Comparison of ENCODE assay signal across 22 mouse cellular contexts in the genomic region with DNA sequence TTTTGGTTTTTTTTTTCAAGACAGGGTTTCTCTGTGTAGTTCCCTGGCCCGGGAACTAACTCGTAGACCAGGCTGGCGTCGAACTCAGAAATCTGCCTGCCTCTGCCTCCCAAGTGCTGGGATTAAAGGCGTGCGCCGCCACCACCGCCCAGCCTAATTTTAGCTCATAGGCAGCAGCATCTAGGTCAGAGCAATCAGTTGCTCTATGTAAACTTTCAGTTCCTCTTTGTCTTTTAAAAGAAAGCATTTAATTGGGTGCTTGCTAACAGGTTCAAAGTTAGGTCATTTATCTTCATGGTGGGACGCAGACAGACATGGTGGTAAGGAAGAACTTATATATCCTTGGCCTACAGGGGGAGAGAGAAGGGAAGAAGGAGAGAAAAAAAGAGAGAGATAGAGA. TPM values are rescaled to one million over a fixed set of nuclear protein-coding genes. Genes with fewer than 3 reads are reported as not detected.
A peak's percentile ranks its signal among the peaks of the same experiment; 100 is the strongest.
DNase-seq lines count a peak whose midpoint lies in the region; ATAC-seq lines count a peak whose summit lies in the region.
"Had no signal": no experiment of that assay in that cellular context is flagged by ENCODE, and none has a peak within 500 bp of the region (broad histone marks: within the 10 kb centered on the region; RNA-seq: fewer than 3 reads in every experiment).

No protein-coding gene starts in this region.

- 0 out of 2 replicates have a peak, but pooled peaks cover 2% of the 10 kb centered on the region for H3K4me1 ChIP-seq in midbrain, embryonic 11.5 days (ENCODE audit: control insufficient read depth, insufficient read depth, low read length)
- H3K4me1 ChIP-seq in midbrain, embryonic 15.5 days: no peaks in the 10 kb centered on the region
- H3K4me1 ChIP-seq: hindbrain, embryonic 13.5 days had no signal

- H3K36me3 ChIP-seq in midbrain, embryonic 11.5 days (ENCODE audit: control insufficient read depth, insufficient read depth, low read length): 0 out of 2 replicates have a peak, but pooled peaks cover 4% of the 10 kb centered on the region
- H3K36me3 ChIP-seq in midbrain, embryonic 15.5 days (replicated peaks): no peaks in the 10 kb centered on the region
- H3K36me3 ChIP-seq in splenic B cell, adult 2 months (ENCODE audit: control insufficient read depth, insufficient read depth, low read length, poor library complexity, severe bottlenecking): no peaks in the 10 kb centered on the region
- H3K36me3 ChIP-seq: forebrain, embryonic 12.5 days had no signal

- no peak for ATAC-seq in midbrain, embryonic 11.5 days (ENCODE audit: low FRiP score)
- ATAC-seq in midbrain, embryonic 15.5 days (replicated peaks): no peak
- ATAC-seq in megakaryocyte, adult 5-6 weeks (ENCODE audit: poor library complexity, severe bottlenecking): peak; percentile 81
- ATAC-seq: forebrain, embryonic 16.5 days; hindbrain, postnatal 0 days had no signal

- peak; percentile 78 for DNase-seq in midbrain, embryonic 11.5 days (ENCODE audit: low spot score, missing footprints)
- DNase-seq in B cell, adult 2 months: peak; percentile 42 to 52
- peak; percentile 64 for DNase-seq in splenic B cell, adult 2 months (ENCODE audit: low read depth, low spot score)
- no peak for DNase-seq in gastrocnemius, postnatal 14 days
- no peak for DNase-seq in right cerebral cortex, adult 18-20 months
- DNase-seq: adrenal gland, postnatal 10 days; cerebellum, adult 11 months; cerebellum, adult 8-10 months; cerebellum, postnatal 25 days; gastrocnemius, postnatal 10 days; heart, postnatal 10 days; heart, postnatal 4 days had no signal

- intact Hi-C loops in gastrocnemius, postnatal 14 days (cut with DNase I; ENCODE audit: low total_unique reads): no loop called here

- H3K27me3 ChIP-seq in midbrain, embryonic 11.5 days (ENCODE audit: control insufficient read depth, insufficient read depth, low read length): no peaks in the 10 kb centered on the region
- no peaks in the 10 kb centered on the region for H3K27me3 ChIP-seq in midbrain, embryonic 15.5 days (replicated peaks)
- no peaks in the 10 kb centered on the region for H3K27me3 ChIP-seq in splenic B cell, adult 2 months (ENCODE audit: control insufficient read depth, insufficient read depth, low read length, poor library complexity, severe bottlenecking)
- H3K27me3 ChIP-seq: embryonic facial prominence, embryonic 13.5 days; forebrain, embryonic 12.5 days; hindbrain, embryonic 13.5 days had no signal

- no peaks in the 10 kb centered on the region for H3K9me3 ChIP-seq in midbrain, embryonic 11.5 days (ENCODE audit: control insufficient read depth, low read length)
- H3K9me3 ChIP-seq in midbrain, embryonic 15.5 days: no peaks in the 10 kb centered on the region
- H3K9me3 ChIP-seq: embryonic facial prominence, embryonic 13.5 days; forebrain, embryonic 12.5 days; heart, embryonic 10.5 days; hindbrain, embryonic 13.5 days had no signal

- H3K4me2 ChIP-seq in midbrain, embryonic 11.5 days: no peak overlapping the region
- no peak overlapping the region for H3K4me2 ChIP-seq in midbrain, embryonic 15.5 days
- H3K4me2 ChIP-seq: embryonic facial prominence, embryonic 13.5 days; forebrain, embryonic 12.5 days; hindbrain, embryonic 13.5 days had no signal

- no peak overlapping the region for H3K4me3 ChIP-seq in midbrain, embryonic 11.5 days (ENCODE audit: low read depth, low read length)
- H3K4me3 ChIP-seq in midbrain, embryonic 15.5 days: no peak overlapping the region
- H3K4me3 ChIP-seq: embryonic facial prominence, embryonic 13.5 days; forebrain, embryonic 12.5 days; heart, embryonic 10.5 days; hindbrain, embryonic 13.5 days had no signal

- 94% methylated on average over 9 of the region's 9 CpGs for WGBS in midbrain, embryonic 11.5 days
- 93% methylated on average over 9 of the region's 9 CpGs for WGBS in midbrain, embryonic 15.5 days

- H3K9ac ChIP-seq in midbrain, embryonic 11.5 days (ENCODE audit: low read length): no peak overlapping the region
- H3K9ac ChIP-seq in midbrain, embryonic 15.5 days: no peak overlapping the region
- H3K9ac ChIP-seq: embryonic facial prominence, embryonic 13.5 days; forebrain, embryonic 12.5 days; hindbrain, embryonic 13.5 days had no signal

- H3K27ac ChIP-seq in midbrain, embryonic 11.5 days (ENCODE audit: low read depth, low read length): no peak overlapping the region
- no peak overlapping the region for H3K27ac ChIP-seq in midbrain, embryonic 15.5 days
- H3K27ac ChIP-seq: embryonic facial prominence, embryonic 13.5 days; forebrain, embryonic 12.5 days; heart, embryonic 10.5 days; hindbrain, embryonic 13.5 days; hindbrain, postnatal 0 days had no signal

RNA-seq across cellular contexts. Expression of gene Hus1b, which starts 1.6 kb away (rescaled TPM):
- polyA plus RNA-seq in midbrain, embryonic 11.5 days (2014; fragmentation: Nextera tagmentation; extraction: Ambion mirVana): 0.14 TPM in 1 of 2 replicates, not detected in the other
- polyA plus RNA-seq in midbrain, embryonic 15.5 days (2015; fragmentation: Nextera tagmentation; extraction: Ambion mirVana): not detected in 2 replicates
- total RNA-seq in megakaryocyte, adult 5-6 weeks (2015): 0.65 and 0.98 TPM in 2 replicates
- total RNA-seq in megakaryocyte, adult 5-6 weeks (2017): 0.98 and 1.3 TPM in 2 replicates
- total RNA-seq in gastrocnemius, postnatal 14 days (2021): under 1 TPM in 1 of 2 experiments, not detected in 1; 0.47 TPM
- polyA plus RNA-seq: embryonic facial prominence, embryonic 13.5 days; forebrain, embryonic 12.5 days; forebrain, embryonic 16.5 days; heart, embryonic 14.5 days; hindbrain, embryonic 13.5 days; hindbrain, postnatal 0 days had no signal

RNA-seq across cellular contexts. Expression of gene Exoc2, which starts 24.7 kb away (rescaled TPM):
- polyA plus RNA-seq in midbrain, embryonic 11.5 days (2014; fragmentation: Nextera tagmentation; extraction: Ambion mirVana): 41.3 and 49.9 TPM in 2 replicates
- 54.1 and 59.3 TPM in 2 replicates for polyA plus RNA-seq in midbrain, embryonic 15.5 days (2015; fragmentation: Nextera tagmentation; extraction: Ambion mirVana)
- 51.4 and 59.8 TPM in 2 replicates for total RNA-seq in megakaryocyte, adult 5-6 weeks (2015)
- 51.5 and 53.6 TPM in 2 replicates for total RNA-seq in megakaryocyte, adult 5-6 weeks (2017)
- total RNA-seq in gastrocnemius, postnatal 14 days (2021): 10 to 100 TPM; 12.0 to 12.7 TPM

RNA-seq across cellular contexts. Expression of gene Gm5447, which starts 24.8 kb away (rescaled TPM):
- not detected in 2 replicates for polyA plus RNA-seq in midbrain, embryonic 11.5 days (2014; fragmentation: Nextera tagmentation; extraction: Ambion mirVana)
- 0.09 TPM in 1 of 2 replicates, not detected in the other for polyA plus RNA-seq in midbrain, embryonic 15.5 days (2015; fragmentation: Nextera tagmentation; extraction: Ambion mirVana)
- 0.07 TPM in 1 of 2 replicates, not detected in the other for total RNA-seq in megakaryocyte, adult 5-6 weeks (2015)
- 0.59 TPM in 1 of 2 replicates, not detected in the other for total RNA-seq in megakaryocyte, adult 5-6 weeks (2017)
- not detected for total RNA-seq in gastrocnemius, postnatal 14 days (2021)
- total RNA-seq: gastrocnemius, postnatal 10 days; heart, postnatal 10 days; heart, postnatal 4 days; hindbrain, postnatal 0 days; MEL had no signal
- polyA plus RNA-seq: heart, embryonic 14.5 days; hindbrain, postnatal 0 days had no signal

Comparison
In these comparisons a context has a peak if more than half of its experiments do, and no peak if none do; other contexts are left out.
1. DNase-seq: peak in midbrain, embryonic 11.5 days (single experiment), B cell, adult 2 months (2 of 2) and splenic B cell, adult 2 months (single experiment); none in gastrocnemius, postnatal 14 days (single experiment) and right cerebral cortex, adult 18-20 months (single experiment).